ENCODE assay signal across 17 mouse cellular contexts in genomic region chr1:180200722-180201121, GRCm38 (mm10).
"Had no signal": no experiment of that assay in that cellular context is flagged by ENCODE, and none has a peak within 500 bp of the region (broad histone marks: within the 10 kb centered on the region; RNA-seq: fewer than 3 reads in every experiment).

No protein-coding gene starts in this region.

- DNase-seq: kidney, adult 8-10 months; layer of hippocampus, adult 9-11 months; liver, embryonic 13.5 days; lung, adult 2 months; lung, postnatal 14 days; lung, postnatal 4 days; right cerebral cortex, adult 18-20 months; right cerebral cortex, postnatal 14 days; right cerebral cortex, postnatal 4 days; thymus, adult 2 months; thymus, postnatal 14 days; thymus, postnatal 4 days had no signal

- H3K27ac ChIP-seq: layer of hippocampus, adult 2 months; liver, embryonic 13.5 days; midbrain, embryonic 12.5 days; midbrain, embryonic 15.5 days; stomach, postnatal 0 days had no signal

- H3K9me3 ChIP-seq: midbrain, embryonic 15.5 days had no signal

- H3K9ac ChIP-seq: liver, embryonic 13.5 days; midbrain, embryonic 12.5 days; midbrain, embryonic 15.5 days had no signal

- H3K4me2 ChIP-seq: liver, embryonic 13.5 days; midbrain, embryonic 12.5 days; midbrain, embryonic 15.5 days had no signal

- H3K27me3 ChIP-seq: liver, embryonic 13.5 days; midbrain, embryonic 12.5 days; midbrain, embryonic 15.5 days had no signal

- H3K4me3 ChIP-seq: layer of hippocampus, adult 2 months; liver, embryonic 13.5 days; midbrain, embryonic 12.5 days; midbrain, embryonic 15.5 days had no signal

- ATAC-seq: intestine, embryonic 16.5 days; midbrain, embryonic 15.5 days had no signal

- H3K36me3 ChIP-seq: liver, embryonic 13.5 days; midbrain, embryonic 12.5 days; midbrain, embryonic 15.5 days had no signal
